Mouse (Mus musculus) stomach, postnatal 0 days (tissue): Measurements from ENCODE around the gene Pom121. TPM values are rescaled to one million over a fixed set of nuclear protein-coding genes. Genes with fewer than 3 reads are reported as not detected.
A peak's percentile ranks its signal among the peaks of the same experiment; 100 is the strongest.
"Not testable (repeated sequence)": the region's sequence is repeated elsewhere in the genome, so short reads cannot be mapped to it uniquely, and the experiment has no call there.

Experiments used
- ATAC-seq: fragments of 200-750 bp; cut with Nextera tagmentation; 2 replicates; pipeline ENCODE4 v1.8.0; 2017; ENCODE audit not compliant: low FRiP score, low TSS enrichment
- DNase-seq: peaks from one replicate; pipeline ENCODE4 v3.0.0-alpha.2; 2016; ENCODE audit warnings: low spot score
- H3K27ac ChIP-seq: fragments of 300-500 bp; sonication (generic); replicated peaks from 2 replicates; pipeline ENCODE4 v1.5.1; 2014; ENCODE audit warnings: mild to moderate bottlenecking, control low read depth
- H3K27me3 ChIP-seq: fragments of 300-500 bp; sonication (generic); 2 replicates; pipeline ENCODE4 v1.6.1; 2014; ENCODE audit warnings: low read length; ENCODE audit not compliant: control insufficient read depth, insufficient read depth
- H3K36me3 ChIP-seq: fragments of 300-500 bp; sonication (generic); 2 replicates; pipeline ENCODE4 v1.6.1; 2014; ENCODE audit warnings: low read length, mixed read lengths; ENCODE audit not compliant: control insufficient read depth, insufficient read depth
- H3K4me1 ChIP-seq: fragments of 300-500 bp; sonication (generic); replicated peaks from 2 replicates; pipeline ENCODE4 v1.6.1; 2014; ENCODE audit warnings: antibody characterized with exemption; ENCODE audit not compliant: control insufficient read depth, insufficient read depth
- H3K4me2 ChIP-seq: fragments of 300-500 bp; sonication (generic); replicated peaks from 2 replicates; pipeline ENCODE4 v1.6.1; 2014; ENCODE audit warnings: low read depth, mild to moderate bottlenecking, control low read depth, moderate library complexity
- H3K4me3 ChIP-seq: fragments of 300-500 bp; sonication (generic); 2 replicates; pipeline ENCODE4 v1.5.1; 2014; ENCODE audit warnings: low read depth, low read length, control low read depth
- H3K9ac ChIP-seq: fragments of 300-500 bp; sonication (generic); 2 replicates; pipeline ENCODE4 v1.6.1; 2014; ENCODE audit warnings: mild to moderate bottlenecking, low read length, control low read depth, mixed read lengths
- H3K9me3 ChIP-seq: fragments of 300-500 bp; sonication (generic); 2 replicates; pipeline ENCODE4 v1.6.1; 2016; ENCODE audit warnings: low read length; ENCODE audit not compliant: control insufficient read depth
- CTCF ChIP-seq: IDR thresholded peaks from 2 replicates; pipeline ENCODE4 v1.5.1; 2016; ENCODE audit warnings: antibody characterized with exemption, low read depth, mild to moderate bottlenecking, moderate library complexity
- EP300 ChIP-seq: optimal IDR thresholded peaks from 2 replicates; pipeline ENCODE3; 2016; ENCODE audit warnings: antibody characterized with exemption
- WGBS: fragments of 180-500 bp; shearing (Covaris S2); extraction: QIAGEN DNeasy Blood & Tissue Kit; methylation state at CpG from one replicate; pipeline ENCODE4 v1.1.7; 2014; 5-methylcytosine and 5-hydroxymethylcytosine counted together
- polyA plus RNA-seq: library from polyadenylated mRNA; unstranded; fragments of >200 nt; fragmentation: Nextera tagmentation; extraction: Ambion mirVana; gene quantifications from 2 replicates; pipeline ENCODE4 v1.2.1, GENCODE M21; 2015

Pom121 gene
- polyA plus RNA-seq, 1 experiment from 2014 or later, result 3.9 TPM

- ATAC-seq, result no peak
- H3K27ac ChIP-seq, result no peak overlapping the region
- no peak overlapping the region for H3K4me2 ChIP-seq
- H3K36me3 ChIP-seq, result peaks cover 46% of the 10 kb centered on the region
- no peaks in the 10 kb centered on the region for H3K9me3 ChIP-seq
- WGBS, result 38% methylated on average over 8 of the region's 8 CpGs
- peaks cover 2% of the 10 kb centered on the region; the same call in 1 of the 2 replicates for H3K4me1 ChIP-seq
- H3K27me3 ChIP-seq, result no peaks in the 10 kb centered on the region
- H3K4me3 ChIP-seq, result no peak overlapping the region
- TF ChIP-seq EP300, result no peak
- no peak for TF ChIP-seq CTCF
- peak; percentile 76 for DNase-seq
- H3K9ac ChIP-seq, result no peak overlapping the region
These were observed 19.2 kb downstream of the Pom121 start for GRCm38 (mm10) chr5:135375167-135375566.

DNA sequence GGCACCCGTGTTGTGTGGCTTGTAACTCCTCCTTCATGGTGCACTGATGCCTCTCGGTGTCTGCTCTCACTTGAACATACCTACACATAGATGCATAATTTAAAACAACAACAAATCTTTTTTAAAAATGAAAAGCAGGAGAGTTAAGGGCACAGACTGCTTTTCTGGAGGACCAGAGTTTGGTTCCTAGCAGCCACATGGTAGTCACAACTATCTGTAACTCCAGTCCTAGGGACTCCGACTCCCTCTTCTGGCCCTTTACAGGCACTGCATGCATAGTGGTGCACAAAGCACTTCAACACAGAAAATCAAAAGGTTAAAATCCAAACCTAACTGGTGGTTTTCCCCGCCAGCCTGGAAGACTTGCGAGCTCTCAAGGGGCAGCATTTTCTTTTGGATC is 20.7 kb downstream of the Pom121 start:
- H3K4me3 ChIP-seq, result no peak overlapping the region
- ATAC-seq (no peak), DNase-seq (no peak)
- no peaks in the 10 kb centered on the region for H3K27me3 ChIP-seq
- no peak overlapping the region for H3K27ac ChIP-seq
- TF ChIP-seq EP300 (no peak), CTCF (peak; percentile 33)
- H3K9me3 ChIP-seq, result no peaks in the 10 kb centered on the region
- H3K36me3 ChIP-seq, result peaks cover 36% of the 10 kb centered on the region
- H3K4me1 ChIP-seq, result peaks cover 2% of the 10 kb centered on the region; the same call in 1 of the 2 replicates
- 94% methylated on average over 5 of the region's 5 CpGs for WGBS
- no peak overlapping the region for H3K4me2 ChIP-seq
- H3K9ac ChIP-seq, result no peak overlapping the region

GRCm38 (mm10) chr5:135371195-135371594 is 23.2 kb downstream of the Pom121 start:
- H3K4me1 ChIP-seq, result peaks cover 2% of the 10 kb centered on the region; the same call in 1 of the 2 replicates
- no peak overlapping the region for H3K9ac ChIP-seq
- no peak overlapping the region for H3K27ac ChIP-seq
- H3K4me2 ChIP-seq, result no peak overlapping the region
- H3K9me3 ChIP-seq, result no peaks in the 10 kb centered on the region
- H3K27me3 ChIP-seq, result no peaks in the 10 kb centered on the region
- ATAC-seq (no peak), DNase-seq (no peak)
- 96% methylated on average over 13 of the region's 13 CpGs for WGBS
- peaks cover 23% of the 10 kb centered on the region for H3K36me3 ChIP-seq
- TF ChIP-seq CTCF, result no peak
- TF ChIP-seq EP300, result no peak
- no peak overlapping the region for H3K4me3 ChIP-seq

- peaks cover 2% of the 10 kb centered on the region; the same call in 1 of the 2 replicates for H3K4me1 ChIP-seq
- H3K27ac ChIP-seq, result peak within 1 kb of the TSS; percentile 78
- WGBS, result under 1% methylated on average over 62 of the region's 64 CpGs
- ATAC-seq (peak; percentile 83), DNase-seq (peak; percentile 94)
- H3K27me3 ChIP-seq, result no peaks in the 10 kb centered on the region
- peak within 1 kb of the TSS; percentile 91 for H3K4me2 ChIP-seq
- no peaks in the 10 kb centered on the region for H3K9me3 ChIP-seq
- TF ChIP-seq EP300 (no peak), CTCF (no peak; the same call in 1 of the 2 replicates)
- H3K9ac ChIP-seq, result peak within 1 kb of the TSS; percentile 88
- peak within 1 kb of the TSS; percentile 84 for H3K4me3 ChIP-seq
- H3K36me3 ChIP-seq, result peaks cover 13% of the 10 kb centered on the region; the same call in 1 of the 2 replicates
These were observed 24.3 kb downstream of the Pom121 start, which contains the start of gene Nsun5 for GRCm38 (mm10) chr5:135369787-135370654. Nsun5 (plus strand) TSS chr5:135369953.

DNA sequence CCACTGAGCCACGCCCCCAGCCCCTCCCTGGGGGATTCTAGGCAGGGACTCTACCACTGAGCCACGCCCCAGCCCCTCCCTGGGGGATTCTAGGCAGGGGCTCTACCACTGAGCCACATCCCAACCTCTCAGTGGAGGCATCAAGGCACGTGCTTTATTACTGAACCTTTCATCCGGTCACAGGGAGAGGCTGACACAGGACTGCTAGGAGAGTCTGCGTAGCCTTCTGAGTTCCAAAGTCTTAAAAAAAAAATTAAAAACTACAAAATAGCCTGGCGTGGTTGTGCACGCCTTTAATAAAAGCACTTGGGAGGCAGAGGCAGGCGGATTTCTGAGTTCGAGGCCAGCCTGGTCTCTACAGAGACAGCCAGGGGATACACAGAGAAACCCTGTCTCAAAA is 25.1 kb downstream of the Pom121 start:
- peak overlapping the region; percentile 91 for H3K4me2 ChIP-seq
- H3K27me3 ChIP-seq, DNase-seq, H3K4me1 ChIP-seq, H3K36me3 ChIP-seq, ATAC-seq, H3K9ac ChIP-seq, H3K9me3 ChIP-seq: not testable (repeated sequence)
- WGBS, result 51% methylated on average over 9 of the region's 9 CpGs
- peak overlapping the region; percentile 84 for H3K4me3 ChIP-seq
- H3K27ac ChIP-seq, result peak overlapping the region; percentile 78; the same call in 1 of the 2 replicates

GRCm38 (mm10) chr5:135368312-135368711 is 26.0 kb downstream of the Pom121 start:
- DNase-seq, result no peak
- Histone ChIP-seq H3K4me2 (no peak overlapping the region), H3K9ac (no peak overlapping the region), H3K27ac (no peak overlapping the region), H3K9me3 (no peaks in the 10 kb centered on the region), H3K4me1 (peaks cover 2% of the 10 kb centered on the region; the same call in 1 of the 2 replicates), H3K4me3 (no peak overlapping the region), H3K27me3 (no peaks in the 10 kb centered on the region), H3K36me3 (no peaks in the 10 kb centered on the region)
- 89% methylated on average over 6 of the region's 6 CpGs for WGBS
- no peak for ATAC-seq
- TF ChIP-seq CTCF, result no peak
- no peak for TF ChIP-seq EP300
